Comparison of ENCODE assay signal across 11 mouse cellular contexts in the genomic region with DNA sequence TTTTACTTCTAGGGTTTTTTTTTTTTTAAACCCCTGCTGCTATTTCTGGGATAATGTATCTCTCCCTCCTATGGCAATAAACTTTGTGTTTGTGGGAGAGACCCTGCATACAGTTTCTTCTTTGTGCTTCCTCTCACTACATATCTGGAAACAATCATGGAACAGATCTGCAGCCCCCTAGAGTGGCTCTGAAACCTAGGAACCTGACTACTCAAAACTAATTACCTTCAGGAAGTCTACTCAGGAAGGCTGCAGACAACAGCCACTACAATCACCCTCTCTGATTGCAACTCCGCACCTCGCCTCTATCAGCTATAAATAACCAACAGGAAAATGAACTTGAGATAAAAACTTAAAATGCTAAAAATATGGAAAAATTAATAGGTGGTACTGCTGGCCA. TPM values are rescaled to one million over a fixed set of nuclear protein-coding genes. Genes with fewer than 3 reads are reported as not detected.
DNase-seq lines count a peak whose midpoint lies in the region; ATAC-seq lines count a peak whose summit lies in the region.
"Had no signal": no experiment of that assay in that cellular context is flagged by ENCODE, and none has a peak within 500 bp of the region (broad histone marks: within the 10 kb centered on the region; RNA-seq: fewer than 3 reads in every experiment).

No protein-coding gene starts in this region.

- H3K9me3 ChIP-seq in heart, embryonic 13.5 days = no peaks in the 10 kb centered on the region
- no peaks in the 10 kb centered on the region for H3K9me3 ChIP-seq in embryonic facial prominence, embryonic 12.5 days
- H3K9me3 ChIP-seq in hindbrain, embryonic 13.5 days = no peaks in the 10 kb centered on the region
- no peaks in the 10 kb centered on the region for H3K9me3 ChIP-seq in midbrain, embryonic 13.5 days
- H3K9me3 ChIP-seq: liver, embryonic 13.5 days had no signal

- DNase-seq in heart, adult 9 months (ENCODE audit: low spot score in 2 of 2) = no peak
- no peak for DNase-seq in adrenal gland, postnatal 36 days
- no peak for DNase-seq in thymus, postnatal 10 days (ENCODE audit: low spot score in 2 of 2)
- no peak for DNase-seq in layer of hippocampus, adult 8-10 months (ENCODE audit: low spot score in 2 of 2)
- DNase-seq: adrenal gland, adult 8-10 months; liver, embryonic 13.5 days; right cerebral cortex, postnatal 25 days had no signal

- peak overlapping the region; percentile 94 for H3K9ac ChIP-seq in heart, embryonic 13.5 days
- no peak overlapping the region for H3K9ac ChIP-seq in embryonic facial prominence, embryonic 12.5 days
- peak overlapping the region; percentile 94 for H3K9ac ChIP-seq in hindbrain, embryonic 13.5 days
- H3K9ac ChIP-seq in midbrain, embryonic 13.5 days (replicated peaks) = peak overlapping the region; percentile 93
- H3K9ac ChIP-seq: liver, embryonic 13.5 days had no signal

- no peaks in the 10 kb centered on the region for H3K36me3 ChIP-seq in heart, embryonic 13.5 days
- H3K36me3 ChIP-seq in embryonic facial prominence, embryonic 12.5 days = no peaks in the 10 kb centered on the region
- no peaks in the 10 kb centered on the region for H3K36me3 ChIP-seq in hindbrain, embryonic 13.5 days
- H3K36me3 ChIP-seq in midbrain, embryonic 13.5 days = peaks cover 5% of the 10 kb centered on the region; the same call in 1 of the 2 replicates
- H3K36me3 ChIP-seq: liver, embryonic 13.5 days had no signal

- H3K4me3 ChIP-seq in heart, embryonic 13.5 days = peak overlapping the region; percentile 79
- H3K4me3 ChIP-seq in embryonic facial prominence, embryonic 12.5 days = peak overlapping the region; percentile 87
- H3K4me3 ChIP-seq in hindbrain, embryonic 13.5 days = peak overlapping the region; percentile 89
- peak overlapping the region; percentile 93 for H3K4me3 ChIP-seq in midbrain, embryonic 13.5 days (replicated peaks)

- ATAC-seq in heart, embryonic 13.5 days (ENCODE audit: extremely low read depth, insufficient number of reproducible peaks, low FRiP score, low TSS enrichment) = no peak
- no peak for ATAC-seq in embryonic facial prominence, embryonic 12.5 days (ENCODE audit: insufficient number of reproducible peaks, insufficient read depth, low FRiP score, low TSS enrichment)
- no peak for ATAC-seq in hindbrain, embryonic 13.5 days (ENCODE audit: low FRiP score)
- no peak for ATAC-seq in midbrain, embryonic 13.5 days

- peak overlapping the region; percentile 87 for H3K4me2 ChIP-seq in heart, embryonic 13.5 days
- peak overlapping the region; percentile 72 for H3K4me2 ChIP-seq in embryonic facial prominence, embryonic 12.5 days (replicated peaks)
- H3K4me2 ChIP-seq in hindbrain, embryonic 13.5 days = peak overlapping the region; percentile 85
- H3K4me2 ChIP-seq in midbrain, embryonic 13.5 days (replicated peaks) = peak overlapping the region; percentile 82

- no peaks in the 10 kb centered on the region for H3K27me3 ChIP-seq in heart, embryonic 13.5 days (replicated peaks)
- no peaks in the 10 kb centered on the region for H3K27me3 ChIP-seq in embryonic facial prominence, embryonic 12.5 days
- H3K27me3 ChIP-seq in hindbrain, embryonic 13.5 days = no peaks in the 10 kb centered on the region
- no peaks in the 10 kb centered on the region for H3K27me3 ChIP-seq in midbrain, embryonic 13.5 days

- H3K27ac ChIP-seq in heart, embryonic 13.5 days (replicated peaks) = peak overlapping the region; percentile 81
- peak overlapping the region; percentile 87; the same call in 1 of the 2 replicates for H3K27ac ChIP-seq in embryonic facial prominence, embryonic 12.5 days
- peak overlapping the region; percentile 26; the same call in 1 of the 2 replicates for H3K27ac ChIP-seq in hindbrain, embryonic 13.5 days
- no peak overlapping the region for H3K27ac ChIP-seq in midbrain, embryonic 13.5 days
- H3K27ac ChIP-seq: liver, embryonic 13.5 days had no signal

- H3K4me1 ChIP-seq in heart, embryonic 13.5 days = peaks cover 83% of the 10 kb centered on the region
- peaks cover 35% of the 10 kb centered on the region for H3K4me1 ChIP-seq in embryonic facial prominence, embryonic 12.5 days
- H3K4me1 ChIP-seq in hindbrain, embryonic 13.5 days (replicated peaks) = peaks cover 55% of the 10 kb centered on the region
- peaks cover 58% of the 10 kb centered on the region for H3K4me1 ChIP-seq in midbrain, embryonic 13.5 days (replicated peaks)

- 5% methylated on average over 2 of the region's 2 CpGs for WGBS in heart, embryonic 13.5 days
- 17% methylated on average over 2 of the region's 2 CpGs for WGBS in embryonic facial prominence, embryonic 12.5 days
- 66% methylated on average over 2 of the region's 2 CpGs for WGBS in hindbrain, embryonic 13.5 days
- WGBS in midbrain, embryonic 13.5 days = 80% methylated on average over 2 of the region's 2 CpGs

RNA-seq across cellular contexts. Expression of a gene that starts 1.8 kb away (rescaled TPM):
- 24.1 and 26.8 TPM in 2 replicates for polyA plus RNA-seq in heart, embryonic 13.5 days (2015; fragmentation: Nextera tagmentation; extraction: Ambion mirVana)
- 43.6 and 49.9 TPM in 2 replicates for polyA plus RNA-seq in embryonic facial prominence, embryonic 12.5 days (2016; fragmentation: Nextera tagmentation; extraction: Ambion mirVana)
- 62.9 and 66.5 TPM in 2 replicates for polyA plus RNA-seq in hindbrain, embryonic 13.5 days (2015; fragmentation: Nextera tagmentation; extraction: Ambion mirVana)
- 63.6 and 66.7 TPM in 2 replicates for polyA plus RNA-seq in midbrain, embryonic 13.5 days (2015; fragmentation: Nextera tagmentation; extraction: Ambion mirVana)
- total RNA-seq in adrenal gland, postnatal 36 days (2021) = 10 to 100 TPM; 16.2 to 26.0 TPM
- 10 to 100 TPM; 24.7 to 42.3 (median 34.1) TPM for total RNA-seq in layer of hippocampus, adult 8-10 months (2022)

RNA-seq across cellular contexts. Expression of a gene that starts 15.5 kb away (rescaled TPM):
- not detected in 2 replicates for polyA plus RNA-seq in heart, embryonic 13.5 days (2015; fragmentation: Nextera tagmentation; extraction: Ambion mirVana)
- polyA plus RNA-seq in embryonic facial prominence, embryonic 12.5 days (2016; fragmentation: Nextera tagmentation; extraction: Ambion mirVana) = not detected in 2 replicates
- not detected in 2 replicates for polyA plus RNA-seq in hindbrain, embryonic 13.5 days (2015; fragmentation: Nextera tagmentation; extraction: Ambion mirVana)
- not detected in 2 replicates for polyA plus RNA-seq in midbrain, embryonic 13.5 days (2015; fragmentation: Nextera tagmentation; extraction: Ambion mirVana)
- not detected for total RNA-seq in adrenal gland, postnatal 36 days (2021)
- total RNA-seq in layer of hippocampus, adult 8-10 months (2022) = not detected
- total RNA-seq: adrenal gland, adult 8-10 months had no signal
- polyA plus RNA-seq: liver, embryonic 13.5 days had no signal
